Mouse (Mus musculus): ENCODE results near the gene Ubqln4.

Gene Ubqln4

GRCm38 (mm10) chr3:88553525-88553879 is at the start of gene Ubqln4:
Gene Ubqln4 (plus strand): TSS chr3:88553758.
- peak; percentile 90 for DNase-seq (ENCODE audit: low read depth, low spot score)

GRCm38 (mm10) chr3:88503881-88504746 is 49.4 kb upstream of the Ubqln4 start:
- no peaks in the 10 kb centered on the region for H3K36me3 ChIP-seq (ENCODE audit: control insufficient read depth, insufficient read depth, low read length, poor library complexity, severe bottlenecking)
- no peak for DNase-seq (ENCODE audit: low read depth, low spot score)
- no peaks in the 10 kb centered on the region for H3K27me3 ChIP-seq (ENCODE audit: control insufficient read depth, insufficient read depth, low read length, poor library complexity, severe bottlenecking)

More at GRCm38 (mm10) chr3:88553525-88553879, at the start of gene Ubqln4:
- Histone ChIP-seq H3K27me3 (ENCODE audit: control insufficient read depth, insufficient read depth, low read length, poor library complexity, severe bottlenecking) (no peaks in the 10 kb centered on the region), H3K36me3 (ENCODE audit: control insufficient read depth, insufficient read depth, low read length, poor library complexity, severe bottlenecking) (peaks cover 3% of the 10 kb centered on the region; the same call in 1 of the 2 replicates)

- DNase-seq (ENCODE audit: low read depth, low spot score) = no peak
- Histone ChIP-seq H3K36me3 (ENCODE audit: control insufficient read depth, insufficient read depth, low read length, poor library complexity, severe bottlenecking) (no peaks in the 10 kb centered on the region), H3K27me3 (ENCODE audit: control insufficient read depth, insufficient read depth, low read length, poor library complexity, severe bottlenecking) (no peaks in the 10 kb centered on the region)
Observed at GRCm38 (mm10) chr3:88505081-88505480, 48.5 kb upstream of the Ubqln4 start.

- Histone ChIP-seq H3K27me3 (ENCODE audit: control insufficient read depth, insufficient read depth, low read length, poor library complexity, severe bottlenecking) (no peaks in the 10 kb centered on the region), H3K36me3 (ENCODE audit: control insufficient read depth, insufficient read depth, low read length, poor library complexity, severe bottlenecking) (no peaks in the 10 kb centered on the region)
- no peak for DNase-seq (ENCODE audit: low read depth, low spot score)
Observed at GRCm38 (mm10) chr3:88505765-88506164, 47.8 kb upstream of the Ubqln4 start.

- Histone ChIP-seq H3K27me3 (ENCODE audit: control insufficient read depth, insufficient read depth, low read length, poor library complexity, severe bottlenecking) (no peaks in the 10 kb centered on the region), H3K36me3 (ENCODE audit: control insufficient read depth, insufficient read depth, low read length, poor library complexity, severe bottlenecking) (no peaks in the 10 kb centered on the region)
- DNase-seq (ENCODE audit: low read depth, low spot score) = no peak
Observed at GRCm38 (mm10) chr3:88509250-88509649, 44.3 kb upstream of the Ubqln4 start.

GRCm38 (mm10) chr3:88509692-88510420 is 43.7 kb upstream of the Ubqln4 start, which contains the start of gene Lmna:
Gene Lmna (minus strand): TSS chr3:88509956.
- peak; percentile 99 for DNase-seq (ENCODE audit: low read depth, low spot score)
- no peaks in the 10 kb centered on the region for H3K36me3 ChIP-seq (ENCODE audit: control insufficient read depth, insufficient read depth, low read length, poor library complexity, severe bottlenecking)
- no peaks in the 10 kb centered on the region for H3K27me3 ChIP-seq (ENCODE audit: control insufficient read depth, insufficient read depth, low read length, poor library complexity, severe bottlenecking)

GRCm38 (mm10) chr3:88510421-88511289 is 42.9 kb upstream of the Ubqln4 start:
- H3K27me3 ChIP-seq (ENCODE audit: control insufficient read depth, insufficient read depth, low read length, poor library complexity, severe bottlenecking) = no peaks in the 10 kb centered on the region
- peak; percentile 53 for DNase-seq (ENCODE audit: low read depth, low spot score)
- H3K36me3 ChIP-seq (ENCODE audit: control insufficient read depth, insufficient read depth, low read length, poor library complexity, severe bottlenecking) = no peaks in the 10 kb centered on the region

GRCm38 (mm10) chr3:88511559-88511958 is 42.0 kb upstream of the Ubqln4 start:
- no peak for DNase-seq (ENCODE audit: low read depth, low spot score)

GRCm38 (mm10) chr3:88512141-88512895 is 41.2 kb upstream of the Ubqln4 start:
- DNase-seq (ENCODE audit: low read depth, low spot score) = peak; percentile 49
- H3K27me3 ChIP-seq (ENCODE audit: control insufficient read depth, insufficient read depth, low read length, poor library complexity, severe bottlenecking) = no peaks in the 10 kb centered on the region
- H3K36me3 ChIP-seq (ENCODE audit: control insufficient read depth, insufficient read depth, low read length, poor library complexity, severe bottlenecking) = no peaks in the 10 kb centered on the region

More at GRCm38 (mm10) chr3:88511559-88511958, 42.0 kb upstream of the Ubqln4 start:
- Histone ChIP-seq H3K27me3 (ENCODE audit: control insufficient read depth, insufficient read depth, low read length, poor library complexity, severe bottlenecking) (no peaks in the 10 kb centered on the region), H3K36me3 (ENCODE audit: control insufficient read depth, insufficient read depth, low read length, poor library complexity, severe bottlenecking) (no peaks in the 10 kb centered on the region)

GRCm38 (mm10) chr3:88512896-88513545 is 40.5 kb upstream of the Ubqln4 start:
- no peak for DNase-seq (ENCODE audit: low read depth, low spot score)
- Histone ChIP-seq H3K27me3 (ENCODE audit: control insufficient read depth, insufficient read depth, low read length, poor library complexity, severe bottlenecking) (no peaks in the 10 kb centered on the region), H3K36me3 (ENCODE audit: control insufficient read depth, insufficient read depth, low read length, poor library complexity, severe bottlenecking) (no peaks in the 10 kb centered on the region)

- DNase-seq (ENCODE audit: low read depth, low spot score) = peak; percentile 68
- H3K36me3 ChIP-seq (ENCODE audit: control insufficient read depth, insufficient read depth, low read length, poor library complexity, severe bottlenecking) = no peaks in the 10 kb centered on the region
- H3K27me3 ChIP-seq (ENCODE audit: control insufficient read depth, insufficient read depth, low read length, poor library complexity, severe bottlenecking) = no peaks in the 10 kb centered on the region
Observed at GRCm38 (mm10) chr3:88513546-88514115, 39.9 kb upstream of the Ubqln4 start.

- DNase-seq (ENCODE audit: low read depth, low spot score) = no peak
- Histone ChIP-seq H3K36me3 (ENCODE audit: control insufficient read depth, insufficient read depth, low read length, poor library complexity, severe bottlenecking) (no peaks in the 10 kb centered on the region), H3K27me3 (ENCODE audit: control insufficient read depth, insufficient read depth, low read length, poor library complexity, severe bottlenecking) (no peaks in the 10 kb centered on the region)
Observed at GRCm38 (mm10) chr3:88514231-88515094, 39.1 kb upstream of the Ubqln4 start.

GRCm38 (mm10) chr3:88515095-88515386 is 38.5 kb upstream of the Ubqln4 start:
- no peaks in the 10 kb centered on the region for H3K27me3 ChIP-seq (ENCODE audit: control insufficient read depth, insufficient read depth, low read length, poor library complexity, severe bottlenecking)

More at GRCm38 (mm10) chr3:88515095-88515386, 38.5 kb upstream of the Ubqln4 start:
- DNase-seq (ENCODE audit: low read depth, low spot score) = no peak
- H3K36me3 ChIP-seq (ENCODE audit: control insufficient read depth, insufficient read depth, low read length, poor library complexity, severe bottlenecking) = no peaks in the 10 kb centered on the region
